Mouse (Mus musculus) kidney, adult 2 months (tissue): ENCODE measurements at regions not wholly inside any gene's neighbourhood (a gene's known extent, or its start where the extent isn't known, plus 50 kb on each side); places are given as distances from the start of the nearest gene placed in this dataset.

ENCODE experiments used
- DNase-seq: peaks from one replicate; pipeline ENCODE4 v3.0.0; 2021
- H3K27ac ChIP-seq: fragments of 200-500 bp; 2 replicates; pipeline ENCODE4 v1.5.1; 2012; ENCODE audit warnings: low read depth, low read length, control low read depth, inconsistent platforms; ENCODE audit not compliant: insufficient read depth
- H3K27me3 ChIP-seq: fragments of 200-500 bp; replicated peaks from 2 replicates; pipeline ENCODE4 v1.6.1; 2012; ENCODE audit warnings: mild to moderate bottlenecking, moderate library complexity, low read length, inconsistent platforms; ENCODE audit not compliant: control insufficient read depth, insufficient read depth
- H3K36me3 ChIP-seq: fragments of 200-500 bp; 2 replicates; pipeline ENCODE4 v1.6.1; 2012; ENCODE audit warnings: mild to moderate bottlenecking, moderate library complexity, low read length, inconsistent platforms; ENCODE audit not compliant: control insufficient read depth, insufficient read depth
- H3K4me1 ChIP-seq: fragments of 200-500 bp; 2 replicates; pipeline ENCODE4 v1.6.1; 2011; ENCODE audit warnings: low read length; ENCODE audit not compliant: control insufficient read depth, insufficient read depth
- H3K4me3 ChIP-seq: fragments of 200-500 bp; 2 replicates; pipeline ENCODE4 v1.5.1; 2011; ENCODE audit warnings: mild to moderate bottlenecking, low read depth, low read length, control low read depth; ENCODE audit not compliant: insufficient read depth
- CTCF ChIP-seq: fragments of 200-500 bp; conservative IDR thresholded peaks from 2 replicates; pipeline ENCODE4 v1.5.1; 2011; ENCODE audit warnings: low read depth, mild to moderate bottlenecking, control low read depth, low read length, moderate library complexity, mixed read lengths; ENCODE audit not compliant: insufficient read depth, insufficient read length
- POLR2A ChIP-seq: fragments of 200-500 bp; IDR thresholded peaks from one replicate; pipeline ENCODE4 v1.6.1; 2011; ENCODE audit warnings: low read depth, low read length, control low read depth
- WGBS: fragments of 180-500 bp; shearing (Covaris S2); methylation state at CpG from one replicate; pipeline ENCODE4 v1.1.7; 2018; 5-methylcytosine and 5-hydroxymethylcytosine counted together

DNA sequence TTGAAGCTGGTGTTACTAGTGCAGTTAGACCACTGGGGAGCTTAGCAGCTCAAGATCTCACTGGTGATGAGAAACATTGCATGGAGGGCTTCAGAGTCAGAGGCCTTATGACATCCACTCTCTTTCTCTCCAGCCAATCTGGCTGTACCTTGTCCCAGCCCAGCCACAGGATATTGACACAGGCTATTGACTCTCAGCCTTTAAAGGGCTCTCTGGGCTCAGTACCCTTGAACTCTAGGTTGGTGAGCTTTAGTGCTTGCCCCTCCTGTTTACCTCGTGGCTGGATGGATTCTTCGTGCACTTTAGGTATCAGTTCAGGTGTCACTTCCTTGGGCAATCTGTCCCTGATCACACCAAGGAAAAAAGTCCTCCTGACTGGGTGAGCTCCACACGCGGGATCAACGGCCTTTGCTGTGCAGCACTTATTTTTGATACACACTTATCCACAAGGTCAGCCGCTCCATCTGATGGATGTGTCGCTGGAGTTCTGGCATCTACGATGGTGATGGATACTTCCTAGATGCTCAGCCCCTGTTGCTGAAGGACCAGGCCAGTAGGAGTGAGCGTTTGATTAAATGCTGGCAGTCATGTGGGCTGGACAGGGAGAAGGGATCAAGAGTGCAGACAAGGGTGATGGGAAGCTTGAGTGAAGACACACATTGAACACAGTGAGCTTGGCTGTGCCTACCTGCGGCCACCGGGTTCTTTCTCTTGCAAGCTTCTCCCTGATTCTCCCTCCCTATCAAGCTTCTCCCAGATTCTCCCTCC, 177.7 kb downstream of the Snx10 start:
- TF ChIP-seq CTCF, result no peak
- no peak for TF ChIP-seq POLR2A
- H3K27me3 ChIP-seq, result no peaks in the 10 kb centered on the region
- 90% methylated on average over 11 of the region's 11 CpGs for WGBS
- no peak overlapping the region for H3K27ac ChIP-seq
- no peaks in the 10 kb centered on the region for H3K36me3 ChIP-seq
- no peak for DNase-seq
- H3K4me1 ChIP-seq, result no peaks in the 10 kb centered on the region
- no peak overlapping the region for H3K4me3 ChIP-seq

DNA sequence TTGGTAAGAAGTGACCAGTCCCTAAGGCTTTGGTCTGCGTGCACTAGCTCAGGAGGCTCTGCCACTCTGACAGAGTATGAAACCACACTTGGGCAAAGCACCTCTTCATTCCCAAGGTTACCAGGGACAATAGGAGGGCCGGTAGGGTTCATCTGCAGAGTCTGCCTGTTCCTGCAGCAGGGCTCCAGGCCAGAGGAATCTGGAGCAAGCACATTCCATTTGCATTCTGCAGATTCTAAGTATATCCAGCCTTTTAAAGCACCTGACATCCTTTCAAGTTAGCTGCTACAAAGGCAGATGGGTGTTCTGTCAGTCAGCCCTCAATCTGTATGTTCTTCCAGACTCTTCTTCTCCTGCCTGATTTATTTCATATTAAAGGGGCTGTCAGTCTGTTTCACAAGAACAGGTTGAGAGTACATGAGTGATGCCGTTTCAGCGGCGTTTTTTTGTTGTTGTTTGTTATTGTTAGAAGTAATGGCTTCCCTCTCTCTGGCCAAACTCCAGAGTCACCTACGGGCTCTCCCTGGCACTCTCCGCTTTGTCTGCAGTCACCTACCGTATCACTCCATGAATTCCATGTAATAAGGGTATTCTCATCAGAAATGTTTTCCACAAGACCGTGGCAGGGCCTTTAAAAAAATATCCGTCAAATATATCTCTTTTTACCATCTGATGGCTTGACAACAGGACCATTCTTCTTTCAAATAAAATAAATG, 178.9 kb downstream of the Snx10 start:
- no peaks in the 10 kb centered on the region for H3K4me1 ChIP-seq
- no peaks in the 10 kb centered on the region for H3K36me3 ChIP-seq
- H3K4me3 ChIP-seq, result no peak overlapping the region
- H3K27ac ChIP-seq, result no peak overlapping the region
- TF ChIP-seq POLR2A (no peak), CTCF (no peak)
- no peaks in the 10 kb centered on the region for H3K27me3 ChIP-seq
- 65% methylated on average over 10 of the region's 10 CpGs for WGBS
- DNase-seq, result peak; percentile 44

DNA sequence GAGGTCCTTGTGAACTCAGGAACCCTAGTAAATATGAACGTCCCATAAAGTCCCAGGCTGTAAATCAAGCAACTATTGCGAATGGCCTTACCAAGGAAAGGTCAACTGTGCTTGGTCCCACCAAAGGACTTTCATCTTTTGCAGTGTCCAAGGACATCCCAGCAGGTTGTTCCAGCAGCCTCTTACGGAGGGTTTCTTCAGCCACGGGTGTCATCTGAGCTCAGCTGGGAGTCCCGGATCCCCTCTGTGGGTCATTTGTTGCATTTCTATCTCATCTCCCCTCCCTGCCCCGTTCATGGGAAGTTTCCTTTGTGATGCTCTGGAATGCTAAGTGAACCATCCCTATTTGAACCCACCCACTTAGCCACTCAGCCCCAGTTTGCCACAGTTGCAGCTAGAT, 184.3 kb downstream of the Snx10 start:
- no peak for TF ChIP-seq POLR2A
- no peak for TF ChIP-seq CTCF
- H3K4me1 ChIP-seq, result 0 out of 2 replicates have a peak, but pooled peaks cover 3% of the 10 kb centered on the region
- 69% methylated on average over 6 of the region's 6 CpGs for WGBS
- H3K36me3 ChIP-seq, result no peaks in the 10 kb centered on the region
- no peak for DNase-seq
- no peak overlapping the region for H3K4me3 ChIP-seq
- H3K27ac ChIP-seq, result no peak overlapping the region
- H3K27me3 ChIP-seq, result no peaks in the 10 kb centered on the region

DNA sequence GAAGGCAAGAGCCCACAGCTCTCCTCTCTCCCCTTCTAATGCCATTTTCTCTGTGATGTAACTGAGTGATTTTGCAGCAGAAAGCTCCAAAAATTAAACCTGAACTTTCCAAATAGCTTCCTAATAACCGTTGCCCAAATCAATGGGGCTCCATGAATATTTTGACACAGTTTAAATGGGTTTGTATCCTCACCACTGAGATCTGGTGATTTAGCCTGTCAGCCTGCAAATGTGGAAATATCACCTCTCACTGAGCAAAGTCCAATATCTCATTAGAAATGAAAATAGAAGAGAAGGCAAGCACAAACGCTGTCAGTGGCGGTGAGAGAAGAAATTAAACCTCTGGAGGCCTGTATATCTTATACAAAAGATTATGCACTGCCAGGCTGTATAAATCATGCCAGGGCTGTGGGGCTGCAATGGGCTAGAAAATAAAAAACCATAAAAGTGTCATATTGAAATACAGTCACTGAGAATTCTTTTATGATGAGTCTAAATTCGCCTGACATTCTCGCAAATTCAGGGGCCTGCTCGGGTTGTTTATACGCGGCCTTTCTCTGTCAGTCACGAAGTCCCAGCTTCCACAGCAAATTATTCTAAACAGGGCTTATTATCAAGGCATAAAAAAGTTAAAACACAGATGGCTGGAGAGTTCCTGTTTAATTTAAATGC, 185.1 kb downstream of the Snx10 start:
- no peak overlapping the region for H3K27ac ChIP-seq
- H3K4me3 ChIP-seq, result no peak overlapping the region
- no peaks in the 10 kb centered on the region for H3K36me3 ChIP-seq
- no peaks in the 10 kb centered on the region for H3K27me3 ChIP-seq
- H3K4me1 ChIP-seq, result 0 out of 2 replicates have a peak, but pooled peaks cover 3% of the 10 kb centered on the region
- 61% methylated on average over 9 of the region's 9 CpGs for WGBS
- TF ChIP-seq POLR2A (no peak), CTCF (no peak)
- DNase-seq, result no peak

DNA sequence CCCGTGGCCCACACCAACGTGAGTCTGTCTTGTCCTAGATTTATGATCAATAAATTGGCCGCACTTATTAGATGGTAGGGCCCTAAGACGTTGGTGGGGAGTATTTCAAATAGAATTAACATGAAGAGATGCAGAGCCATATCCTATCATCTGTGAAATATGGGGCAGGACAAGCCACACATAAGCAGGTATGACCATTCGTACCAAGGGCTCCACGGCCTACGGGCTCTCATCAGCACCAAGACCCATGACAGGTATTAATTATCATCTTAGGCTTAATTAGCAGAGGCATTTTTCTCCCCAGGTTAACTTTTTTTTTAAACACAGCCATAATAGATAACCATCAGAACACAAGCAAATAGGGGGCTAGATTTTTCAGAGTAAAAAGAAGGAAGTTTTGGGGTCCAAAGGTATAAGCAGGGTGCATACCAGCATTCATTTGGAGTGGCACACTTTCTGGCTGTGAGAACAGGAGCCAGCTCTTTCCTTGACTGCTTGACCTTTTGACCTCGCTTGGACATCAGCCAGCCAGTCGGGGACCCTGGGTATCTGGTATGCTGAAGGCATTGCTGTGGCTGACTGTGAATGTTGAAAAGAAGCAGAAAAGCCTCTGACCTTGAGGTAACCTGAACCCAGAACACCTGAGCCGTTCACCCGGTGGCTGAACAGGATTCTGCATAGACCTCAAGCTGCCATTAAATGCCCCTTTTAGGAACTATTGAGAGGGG, 185.8 kb downstream of the Snx10 start:
- DNase-seq, result peak; percentile 78
- Histone ChIP-seq H3K4me3 (no peak overlapping the region), H3K36me3 (no peaks in the 10 kb centered on the region), H3K27ac (no peak overlapping the region), H3K27me3 (no peaks in the 10 kb centered on the region), H3K4me1 (0 out of 2 replicates have a peak, but pooled peaks cover 3% of the 10 kb centered on the region)
- TF ChIP-seq CTCF (no peak), POLR2A (no peak)
- 41% methylated on average over 11 of the region's 11 CpGs for WGBS

DNA sequence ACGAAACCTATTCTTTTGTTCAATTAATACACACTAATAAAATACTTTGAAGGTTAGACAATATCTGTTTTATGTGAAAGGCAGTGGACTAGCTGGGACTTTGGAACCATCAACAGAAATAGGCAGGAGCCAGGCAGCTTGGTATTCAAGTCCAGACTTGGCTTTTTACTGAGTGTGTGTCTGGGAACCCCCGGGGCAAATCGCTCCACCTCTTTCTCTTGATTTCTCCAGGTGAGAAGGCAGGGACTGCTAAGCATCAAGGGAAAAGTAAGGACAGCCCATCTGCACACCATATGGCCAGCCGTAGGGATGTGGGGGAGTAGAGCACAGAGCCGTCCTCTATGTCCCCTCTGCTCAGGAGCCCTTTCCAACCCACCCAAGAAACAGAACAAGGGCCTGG, 186.5 kb downstream of the Snx10 start:
- no peak for TF ChIP-seq POLR2A
- 0 out of 2 replicates have a peak, but pooled peaks cover 3% of the 10 kb centered on the region for H3K4me1 ChIP-seq
- peak; percentile 48 for DNase-seq

More for the DNA sequence above, 186.5 kb downstream of the Snx10 start:
- no peaks in the 10 kb centered on the region for H3K27me3 ChIP-seq
- H3K36me3 ChIP-seq, result no peaks in the 10 kb centered on the region
- H3K4me3 ChIP-seq, result no peak overlapping the region
- no peak overlapping the region for H3K27ac ChIP-seq
- 65% methylated on average over 5 of the region's 5 CpGs for WGBS
